Mouse (Mus musculus): ENCODE results near the gene Hoxa4.

GRCm38 (mm10) chr6:52208868-52209684, 17.5 kb upstream of the Hoxa4 start:
- TF ChIP-seq FLI1 (IDR thresholded peaks at IDR 0.05; ENCODE audit: low read length) (no peak), GATA1 (IDR thresholded peaks at IDR 0.05; ENCODE audit: borderline replicate concordance, low read length) (no peak)
